Mouse (Mus musculus): Measurements from ENCODE around the gene Ntrk2. TPM values are rescaled to one million over a fixed set of nuclear protein-coding genes. Genes with fewer than 3 reads are reported as not detected.
A peak's percentile ranks its signal among the peaks of the same experiment; 100 is the strongest.

Gene Ntrk2
- total RNA-seq (2022), result 10 to 100 TPM; 11.9 to 31.5 (median 21.0) TPM

DNA sequence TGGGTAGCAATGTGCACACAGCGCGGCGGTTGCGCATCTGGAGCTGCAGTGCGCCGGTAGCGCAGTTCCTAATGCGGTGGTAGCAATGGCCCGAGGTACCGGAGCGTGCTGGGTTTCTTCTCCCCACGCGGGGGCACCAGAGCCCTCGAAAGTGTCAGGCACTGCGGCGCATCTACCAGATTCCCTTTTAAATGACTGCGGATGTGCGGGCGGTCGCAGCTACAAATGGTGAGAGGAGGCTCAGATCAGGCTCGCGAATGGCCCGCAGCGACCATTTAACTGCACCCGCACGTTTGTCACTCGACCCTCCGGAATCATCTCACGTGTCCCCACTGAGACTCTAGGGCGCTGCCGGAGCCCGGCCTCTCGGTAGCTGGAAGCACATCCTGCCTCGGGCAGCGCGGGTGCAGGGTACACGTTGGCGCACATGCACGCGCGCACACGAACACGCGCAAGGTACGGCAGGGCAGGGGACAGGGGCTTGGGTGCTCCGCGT is at the start of gene Ntrk2:
Ntrk2 (plus strand) TSS at position 173 of the 496 bp plus-strand sequence.
- DNase-seq, result peak; percentile 49

DNA sequence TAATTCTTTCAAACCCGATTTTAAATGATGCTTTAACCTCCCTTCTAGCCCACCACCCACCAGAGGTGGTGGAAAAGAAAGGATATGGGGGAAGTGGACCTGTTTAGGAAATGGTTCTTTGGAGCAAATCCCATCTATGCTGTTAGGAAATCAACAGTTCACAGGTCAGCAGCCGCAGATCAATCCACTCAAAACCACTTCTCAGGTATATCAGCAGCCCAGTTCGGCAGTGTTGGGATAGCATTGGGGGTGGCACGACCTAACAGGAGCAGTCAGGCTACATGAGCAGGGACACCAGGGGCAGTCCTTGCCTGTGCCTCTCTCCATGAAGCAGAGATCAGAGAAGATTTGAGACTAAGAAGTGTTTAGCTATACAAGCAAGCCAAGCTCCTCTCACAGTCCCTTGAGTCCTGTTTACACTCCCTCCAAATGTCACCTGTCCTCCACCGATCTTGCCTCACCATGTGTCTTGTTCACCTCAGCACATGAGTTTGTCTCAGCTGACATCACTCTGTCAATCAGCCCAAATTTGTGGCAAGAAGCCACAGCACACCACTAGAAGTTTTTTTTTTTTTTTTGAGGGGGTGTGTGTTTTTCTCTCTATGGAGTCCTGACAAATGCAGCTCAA is 45.3 kb upstream of the Ntrk2 start:
- no peak for DNase-seq

DNA sequence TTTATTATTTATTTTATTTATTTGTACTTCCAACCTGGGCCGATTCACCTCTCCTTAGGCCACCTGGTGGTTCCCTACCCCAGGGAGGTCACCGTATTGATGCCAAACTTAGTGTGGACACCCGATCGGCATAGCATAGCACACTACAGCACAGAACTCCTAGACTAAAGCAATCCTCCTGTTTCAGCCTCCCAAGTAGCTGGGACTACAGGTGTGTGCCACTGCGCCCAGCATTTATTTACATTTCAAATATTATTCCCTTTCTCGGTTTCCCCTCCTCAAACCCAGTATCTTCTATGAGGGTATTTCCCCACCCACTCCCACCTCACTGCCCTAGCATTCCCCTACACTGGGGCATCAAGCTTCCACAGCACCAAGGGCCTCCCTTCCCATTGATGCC is 38.1 kb upstream of the Ntrk2 start:
- no peak for DNase-seq

DNA sequence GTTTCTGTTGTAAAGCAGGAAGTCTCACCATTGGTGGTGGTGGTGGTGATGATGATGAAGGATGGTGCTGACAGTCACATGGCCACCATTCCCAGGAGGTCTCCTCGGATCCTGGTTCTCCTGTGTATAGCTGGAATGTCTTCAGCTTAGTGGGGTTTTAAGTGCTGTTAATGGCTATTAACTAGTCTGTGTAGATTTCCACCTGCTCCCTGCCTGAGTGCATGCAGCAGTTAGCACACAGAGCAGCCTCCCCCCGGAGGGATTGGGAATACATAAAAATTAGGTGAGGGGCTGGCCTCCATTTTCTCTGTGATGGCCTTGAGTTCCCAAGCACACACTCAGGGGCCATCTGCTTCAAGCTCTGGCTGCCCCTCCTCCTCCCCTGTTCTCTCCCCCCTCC is 36.9 kb upstream of the Ntrk2 start:
- no peak for DNase-seq

DNA sequence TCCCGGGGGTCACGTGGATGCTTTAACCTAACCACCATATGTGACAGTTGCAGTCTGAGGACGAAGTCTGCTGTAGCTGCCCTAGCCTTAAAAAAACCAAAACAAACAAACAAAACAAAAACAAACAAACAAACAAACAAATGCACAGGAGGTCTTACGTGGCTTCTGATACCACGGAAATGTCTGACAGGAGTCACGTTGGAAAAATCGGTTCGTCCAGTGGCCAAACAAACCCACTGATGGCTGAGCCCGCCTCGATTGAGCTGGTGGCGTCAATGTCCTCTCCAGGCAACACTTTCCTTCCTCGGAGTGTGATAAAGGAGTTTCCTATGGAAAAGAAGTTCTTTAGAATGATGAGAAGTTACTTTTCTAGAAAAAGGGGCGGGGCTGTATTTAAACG is 27.1 kb upstream of the Ntrk2 start:
- DNase-seq, result no peak

DNA sequence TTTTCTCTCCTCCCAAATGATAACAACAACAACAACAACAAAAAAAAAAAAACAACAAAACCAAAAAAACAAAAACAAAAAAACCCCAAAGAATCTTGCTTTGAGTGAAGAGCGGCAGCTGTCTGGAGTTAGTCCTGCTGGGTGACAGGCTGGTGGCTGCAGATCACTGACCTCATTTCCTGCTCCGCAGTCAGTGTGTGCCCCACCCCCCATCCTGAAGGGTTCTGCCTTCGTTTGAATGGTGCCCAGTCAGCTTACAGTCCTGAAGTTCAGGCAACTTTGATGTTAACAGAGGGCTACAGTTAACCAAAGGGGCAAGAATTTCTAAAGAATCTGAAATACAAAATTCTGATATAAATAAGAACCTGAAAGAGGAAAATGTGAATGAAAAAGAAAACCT is 19.9 kb upstream of the Ntrk2 start:
- DNase-seq, result no peak

DNA sequence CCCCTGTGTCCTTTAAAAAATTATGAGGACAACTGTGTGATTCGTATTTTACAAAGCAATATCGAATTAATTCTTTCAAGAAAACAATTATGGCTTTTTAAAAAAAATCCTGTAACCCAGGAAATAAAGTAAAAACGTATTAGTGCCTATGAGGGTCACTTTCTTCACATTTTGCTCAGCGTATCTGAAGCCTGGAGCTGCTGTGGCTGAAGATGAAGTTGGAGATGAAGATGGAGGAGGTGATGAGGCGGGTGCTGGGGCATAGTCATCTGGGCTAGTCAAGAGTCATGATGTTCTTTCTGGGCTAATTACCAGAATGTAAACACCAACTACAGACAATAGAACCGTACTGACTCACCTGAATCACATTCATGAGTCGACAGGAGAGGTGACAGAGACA is 15.6 kb upstream of the Ntrk2 start:
- DNase-seq, result no peak

DNA sequence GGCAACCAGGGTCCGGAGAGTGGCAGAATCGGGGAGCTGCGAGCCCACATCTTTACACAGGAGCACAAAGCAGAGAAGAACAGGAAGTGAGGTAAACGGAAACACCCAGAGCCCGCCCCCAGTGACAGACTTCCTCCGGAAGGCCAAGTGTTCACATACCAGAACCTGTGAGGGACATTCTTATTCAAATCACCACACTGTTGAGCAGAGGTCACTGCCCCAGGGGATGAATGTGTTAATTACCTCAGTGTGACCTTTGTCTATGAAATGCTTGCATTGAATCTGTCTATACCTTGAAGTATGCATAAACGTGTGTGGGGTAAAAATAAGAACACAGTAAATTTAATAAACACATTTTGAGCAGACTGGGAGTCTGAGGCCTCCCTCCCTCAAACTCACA is 9.0 kb upstream of the Ntrk2 start:
- no peak for DNase-seq

DNA sequence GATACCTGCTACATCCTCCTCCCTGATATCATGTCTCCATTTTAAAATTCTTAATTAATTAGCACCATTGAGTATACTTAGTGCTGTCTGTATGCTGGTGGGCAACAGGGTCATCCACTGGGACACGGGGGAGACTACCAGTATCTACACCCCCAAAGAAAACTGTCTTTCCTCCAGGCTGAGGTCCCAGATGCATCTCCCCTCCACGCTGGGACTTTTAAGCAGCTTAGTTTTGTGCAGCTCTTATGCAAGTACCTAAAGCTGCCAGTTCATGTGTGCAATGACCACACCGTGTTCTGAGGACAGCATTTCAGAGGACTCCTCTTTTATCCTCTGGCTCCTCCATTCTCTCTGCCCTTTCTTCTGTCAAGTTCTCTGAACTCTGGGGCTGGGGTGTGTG is 5.1 kb upstream of the Ntrk2 start:
- DNase-seq, result no peak

DNA sequence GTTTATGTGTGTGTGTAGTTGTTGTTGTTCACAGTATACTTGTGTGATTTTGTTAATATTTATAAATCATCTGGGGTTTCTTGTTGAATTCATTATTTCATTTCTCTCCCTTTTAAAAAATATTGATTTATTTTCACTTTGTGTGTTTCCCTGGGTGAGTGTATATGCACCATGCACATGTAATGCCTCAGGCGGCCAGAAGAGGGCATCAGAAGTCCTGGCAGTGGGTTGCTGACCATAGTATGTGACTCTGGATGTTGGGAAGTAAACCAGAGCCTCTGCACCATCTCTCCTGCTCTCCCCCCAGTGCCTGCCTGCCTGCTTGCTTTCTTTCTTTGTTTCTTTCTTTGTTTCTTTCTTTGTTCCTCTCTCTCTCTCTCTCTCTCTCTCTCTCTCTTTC is 2.5 kb upstream of the Ntrk2 start:
- DNase-seq, result no peak

DNA sequence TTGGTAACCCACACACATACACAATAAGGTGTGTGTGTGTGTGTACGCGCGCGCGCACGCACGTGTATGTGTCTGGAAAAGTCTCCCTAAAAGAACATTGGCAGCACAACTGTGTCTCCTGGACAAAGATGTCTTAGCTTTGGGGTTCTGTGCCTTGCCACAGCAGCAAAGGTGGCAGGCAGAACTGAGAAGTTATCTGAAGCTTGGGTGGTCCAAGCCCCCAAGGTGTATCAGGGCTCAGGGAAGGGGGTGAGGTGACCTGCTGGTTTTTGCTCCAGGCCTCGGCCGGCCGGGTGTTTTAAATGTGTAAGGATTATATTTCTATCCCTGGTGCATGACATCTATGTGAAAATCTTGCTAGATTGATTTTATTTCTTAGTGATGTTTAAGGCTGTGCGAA is 536 bp upstream of the Ntrk2 start:
- no peak for DNase-seq

DNA sequence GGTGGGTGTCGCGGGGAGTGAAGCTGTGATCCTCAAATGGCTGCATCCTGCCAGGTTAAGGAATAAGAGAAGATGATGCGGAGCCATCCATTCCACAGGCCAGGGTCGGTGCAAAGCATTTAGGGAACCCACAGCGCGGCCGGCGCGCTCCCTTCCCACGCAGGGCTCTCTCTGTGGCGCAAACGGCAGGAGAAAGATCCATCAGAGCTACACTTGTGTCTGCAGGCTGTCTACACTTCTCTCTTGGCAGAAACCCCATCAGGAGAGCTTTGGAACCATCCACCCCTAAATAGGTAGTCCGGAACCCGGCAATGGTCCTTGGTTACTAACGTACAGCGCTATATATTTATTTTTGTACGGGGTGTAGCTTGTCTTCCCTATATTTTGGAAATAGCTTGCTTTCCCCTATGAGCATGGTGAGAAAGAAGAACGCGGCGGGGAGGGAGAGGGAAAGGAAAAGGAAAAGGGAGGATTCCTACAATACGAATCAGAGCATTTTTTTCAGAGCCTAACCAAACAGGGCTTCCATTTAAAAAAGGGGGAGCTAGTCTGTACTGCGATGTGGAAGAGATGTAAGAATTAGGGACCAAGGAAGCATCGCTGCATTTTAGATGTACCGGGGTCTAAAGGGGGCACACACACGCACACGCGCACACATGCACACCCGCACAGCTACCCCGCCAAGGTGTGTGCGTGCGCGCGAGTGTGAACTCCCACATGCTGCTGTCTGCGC is 693 bp downstream of the Ntrk2 start:
- no peak for DNase-seq

DNA sequence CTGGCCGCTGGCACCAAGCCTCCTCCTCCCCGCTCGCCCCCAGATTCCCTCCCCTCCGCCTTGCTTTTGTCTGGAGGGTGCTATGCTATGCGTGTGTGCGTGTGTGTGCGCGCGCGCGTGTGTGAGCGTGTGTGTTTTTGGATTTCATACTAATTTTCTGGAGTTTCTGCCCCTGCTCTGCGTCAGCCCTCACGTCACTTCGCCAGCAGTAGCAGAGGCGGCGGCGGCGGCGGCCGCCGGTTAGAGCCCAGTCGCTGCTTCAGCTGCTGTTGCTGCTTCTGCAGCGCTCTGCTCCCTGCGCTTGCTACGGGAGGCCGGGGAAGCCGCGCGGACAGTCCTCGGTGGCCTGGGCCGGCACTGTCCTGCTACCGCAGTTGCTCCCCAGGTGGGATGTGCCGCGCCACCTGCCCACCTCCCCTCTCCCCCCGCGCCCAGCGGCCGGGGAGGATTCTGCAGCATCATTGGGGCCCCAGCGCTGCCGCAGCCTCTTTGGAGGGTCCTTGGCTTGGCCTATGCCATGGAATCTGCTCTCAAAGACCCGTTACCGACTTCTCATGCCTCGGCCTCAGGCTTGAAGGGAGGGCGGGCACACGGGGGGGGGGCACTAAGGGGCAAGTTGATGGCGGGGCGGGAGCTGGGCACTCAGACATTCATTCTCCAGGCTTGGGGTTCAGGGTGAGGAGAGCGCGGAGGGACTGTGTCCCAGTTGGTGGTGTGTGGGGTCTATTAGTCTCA is 1.4 kb downstream of the Ntrk2 start:
- DNase-seq, result peak; percentile 2

DNA sequence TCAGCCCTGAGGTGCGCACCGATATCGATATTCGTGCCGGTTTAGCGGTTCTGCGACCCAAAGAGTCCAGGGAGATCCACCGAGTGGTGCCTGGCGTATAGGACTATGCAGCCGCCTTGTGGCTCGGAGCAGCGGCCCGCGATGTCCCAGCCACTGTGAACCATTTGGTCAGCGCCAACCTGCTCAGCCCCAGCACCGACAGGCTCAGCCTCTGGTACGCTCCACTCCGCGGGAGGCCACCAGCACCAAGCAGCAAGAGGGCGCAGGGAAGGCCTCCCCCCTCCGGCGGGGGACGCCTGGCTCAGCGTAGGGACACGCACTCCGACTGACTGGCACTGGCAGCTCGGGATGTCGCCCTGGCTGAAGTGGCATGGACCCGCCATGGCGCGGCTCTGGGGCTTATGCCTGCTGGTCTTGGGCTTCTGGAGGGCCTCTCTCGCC is 2.0 kb downstream of the Ntrk2 start:
- peak; percentile 19 for DNase-seq

DNA sequence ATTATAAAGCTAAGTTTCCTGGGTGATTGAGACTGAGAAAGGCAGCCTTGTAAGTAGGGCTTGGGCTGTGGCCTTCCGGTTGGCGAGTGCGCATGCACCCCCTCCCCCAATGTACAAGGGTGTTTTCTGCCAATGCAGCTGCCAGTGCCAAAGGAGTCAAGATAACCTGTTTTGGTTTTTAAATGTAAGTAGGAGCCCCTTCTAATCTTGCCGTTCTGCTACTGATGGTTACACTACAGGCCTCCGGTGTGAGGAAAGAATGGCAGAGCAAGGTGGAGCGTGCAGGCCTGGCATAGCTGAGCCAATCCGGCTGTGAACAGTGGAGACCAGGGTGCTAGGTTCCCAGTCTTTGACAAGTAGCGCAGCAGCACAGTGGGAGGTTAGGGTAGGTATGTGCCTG is 3.6 kb downstream of the Ntrk2 start:
- DNase-seq, result no peak

DNA sequence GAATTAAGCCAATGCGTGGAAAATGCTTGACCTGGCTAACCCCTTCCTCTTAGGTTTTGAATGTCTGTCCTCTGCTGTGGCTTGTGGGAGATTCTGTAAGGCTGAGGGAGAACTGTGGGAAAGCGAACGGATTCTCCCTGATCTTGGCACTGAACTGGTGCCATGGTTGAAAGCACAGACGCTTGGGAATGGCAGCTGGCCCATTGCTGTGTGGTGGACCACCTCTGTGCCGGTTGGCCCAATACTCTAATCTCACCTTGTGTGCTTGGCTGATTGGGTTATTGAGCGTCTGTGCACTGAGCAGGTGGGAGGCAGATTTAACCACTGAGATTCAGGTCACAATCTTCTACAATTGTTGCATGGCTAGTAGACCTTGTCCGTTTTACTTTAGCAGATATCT is 18.4 kb downstream of the Ntrk2 start:
- DNase-seq, result no peak

DNA sequence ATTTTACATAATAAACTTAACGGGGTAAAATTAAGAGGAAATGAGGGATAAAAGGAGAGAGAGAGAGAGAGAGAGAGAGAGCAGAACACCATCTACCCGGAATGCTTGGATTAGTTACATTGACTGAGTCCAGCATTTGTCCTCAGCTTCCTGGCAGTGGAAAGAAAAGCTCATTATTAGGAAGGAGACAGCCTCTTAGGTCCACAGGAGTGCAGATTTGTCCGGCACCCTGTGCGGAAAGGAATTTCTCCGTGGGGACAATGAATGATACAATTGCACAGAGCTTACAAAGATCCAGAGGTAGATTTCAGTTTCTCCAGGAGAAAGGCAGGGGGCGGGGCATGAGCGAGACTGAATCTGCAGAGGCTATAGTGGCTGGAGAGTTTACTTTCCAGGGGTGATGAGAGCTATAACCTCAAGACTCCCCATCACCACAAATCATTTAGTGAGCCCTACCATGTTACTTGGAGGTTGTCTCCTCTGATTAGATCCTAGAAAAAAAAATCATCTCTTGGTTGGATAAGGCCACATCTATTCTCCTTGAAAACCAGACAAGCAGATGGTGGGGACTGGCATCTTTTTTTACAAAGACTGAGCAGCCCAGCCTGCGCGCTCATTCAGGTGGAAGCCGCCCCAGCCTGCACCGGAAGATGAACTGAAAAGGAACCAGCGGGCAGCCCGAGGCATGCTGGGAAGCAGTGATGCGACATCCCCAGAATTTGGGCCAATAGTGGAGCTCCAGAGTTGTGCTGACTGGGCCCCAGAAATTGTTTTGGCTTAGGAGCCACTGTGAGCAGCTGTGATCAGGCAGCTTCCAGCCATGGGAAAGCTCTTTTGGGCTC is 20.2 kb downstream of the Ntrk2 start:
- DNase-seq, result no peak

DNA sequence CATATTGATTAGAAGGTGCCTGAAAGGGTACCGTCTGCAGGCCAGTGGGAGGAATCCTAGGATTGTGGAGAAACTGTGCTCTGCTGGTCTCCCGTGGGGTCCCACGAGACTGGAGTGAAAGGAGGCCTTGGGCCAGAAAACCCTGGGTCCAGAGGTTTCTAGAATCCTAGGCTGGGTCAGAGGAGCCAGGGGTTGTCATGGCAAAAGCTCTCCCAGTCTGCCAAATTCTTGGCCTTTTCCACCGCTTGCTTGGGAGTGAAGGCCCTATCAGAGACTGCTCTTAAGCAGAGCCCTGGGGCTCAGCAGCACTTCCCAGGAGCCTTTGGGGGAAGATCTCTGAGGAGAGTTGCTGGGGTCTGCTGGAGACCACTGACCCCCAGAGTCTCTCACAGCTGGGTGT is 25.6 kb downstream of the Ntrk2 start:
- no peak for DNase-seq

DNA sequence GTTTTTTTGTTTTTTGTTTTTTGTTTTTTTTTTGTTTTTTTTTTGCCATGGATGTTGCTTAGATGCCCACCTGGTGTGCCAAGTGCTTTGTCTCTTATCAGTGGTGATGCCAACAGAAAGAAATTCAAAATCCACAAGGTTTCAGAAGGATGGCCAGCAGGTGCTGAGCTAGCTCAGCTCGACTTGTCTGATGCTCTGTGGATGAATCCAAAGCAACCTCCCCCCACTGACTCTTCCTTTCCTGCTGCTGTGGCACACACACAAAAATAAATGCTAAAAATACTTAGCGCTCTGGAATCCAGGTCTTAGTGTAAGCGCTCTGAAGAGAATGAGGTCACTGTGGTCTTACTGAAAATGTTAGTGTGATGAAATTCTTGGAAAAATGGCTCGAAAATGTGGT is 28.4 kb downstream of the Ntrk2 start:
- DNase-seq, result no peak

DNA sequence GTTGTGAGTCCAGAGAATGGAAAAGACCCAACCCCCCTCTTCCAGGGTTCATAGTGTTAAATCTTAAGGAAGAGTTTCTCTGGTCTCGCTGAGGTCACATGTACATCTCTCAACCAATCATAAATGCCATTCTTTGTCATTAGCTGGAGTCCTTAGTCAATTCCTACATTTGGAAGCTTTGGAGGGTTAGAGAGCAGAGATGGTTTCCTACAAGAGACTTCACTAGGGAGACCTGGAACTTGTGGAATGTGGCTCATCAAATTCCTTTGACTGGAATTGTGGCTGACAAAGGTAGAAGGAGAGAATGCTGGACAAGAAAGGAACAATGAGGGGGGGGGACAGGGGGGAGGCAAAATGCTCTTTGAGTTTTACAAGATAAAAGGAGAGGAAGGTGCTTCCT is 30.5 kb downstream of the Ntrk2 start:
- DNase-seq, result no peak

DNA sequence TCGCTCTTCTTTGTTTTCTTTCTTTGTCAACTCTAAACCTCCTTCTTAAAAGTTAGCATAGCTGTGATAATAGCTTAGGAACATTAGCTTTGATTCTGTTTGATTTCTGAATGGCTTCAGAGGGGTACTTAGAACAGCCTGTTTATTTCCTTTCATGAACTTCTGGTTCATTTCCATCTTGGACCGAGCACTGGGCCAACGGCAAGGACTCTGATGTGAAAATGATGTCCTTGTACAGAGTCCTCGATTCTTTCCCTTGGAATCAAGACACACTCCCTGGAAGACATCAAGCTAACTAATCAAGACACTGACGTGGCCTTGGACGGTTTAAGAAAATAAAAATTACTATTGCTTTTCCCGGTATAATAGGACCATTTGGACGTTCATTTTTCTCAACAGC is 31.7 kb downstream of the Ntrk2 start:
- no peak for DNase-seq

DNA sequence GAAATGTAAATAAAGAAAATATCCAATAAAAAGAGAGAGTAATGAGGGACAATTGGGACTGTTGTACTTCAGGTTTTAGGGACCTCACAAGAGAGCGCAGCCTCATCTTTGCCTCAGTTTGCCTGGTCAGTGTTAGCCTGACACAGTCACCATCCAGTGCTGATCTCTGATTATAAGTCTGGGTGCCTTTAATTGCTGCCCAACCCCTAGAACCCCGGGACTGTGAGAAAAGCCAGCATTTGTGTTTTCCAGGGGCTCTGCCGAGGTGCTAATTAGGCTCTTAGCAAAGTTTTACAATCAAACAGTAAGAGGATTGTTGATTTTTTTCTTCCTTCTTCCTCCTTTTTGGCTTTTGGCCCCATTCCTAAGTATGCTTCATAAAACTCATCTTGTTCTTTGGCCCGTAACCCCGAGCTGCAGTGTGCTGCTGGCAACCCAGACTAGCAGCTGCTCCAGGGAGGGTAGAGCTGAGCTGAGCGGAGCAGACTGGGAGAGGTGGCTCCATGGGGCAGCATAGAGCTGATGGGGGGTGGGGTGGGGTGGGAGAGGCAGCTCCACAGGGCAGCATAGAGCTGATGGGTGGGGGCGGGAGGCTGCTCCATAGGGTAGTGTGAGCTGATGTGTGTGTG is 34.5 kb downstream of the Ntrk2 start:
- DNase-seq, result no peak
